Mouse (Mus musculus) NIH3T3 (cell line): ENCODE measurements around the gene Ap5s1.

Experiments used
- DNase-seq: peaks from one replicate; pipeline ENCODE4 v3.0.0-alpha.2; 2012; ENCODE audit warnings: low read depth

Gene Ap5s1

GRCm38 (mm10) chr2:131206778-131207177, at the start of gene Ap5s1:
Gene Ap5s1 (plus strand): TSS chr2:131207078.
- DNase-seq = no peak

- DNase-seq = peak; percentile 64
Observed at GRCm38 (mm10) chr2:131159491-131159910, 47.4 kb upstream of the Ap5s1 start.

- DNase-seq = peak; percentile 99
Observed at GRCm38 (mm10) chr2:131159938-131160581, 46.8 kb upstream of the Ap5s1 start, which contains the start of gene 1700037H04Rik. Gene 1700037H04Rik (minus strand): TSS chr2:131160081.

- peak; percentile 80 for DNase-seq
Observed at GRCm38 (mm10) chr2:131160671-131161111, 46.2 kb upstream of the Ap5s1 start.

- no peak for DNase-seq
Observed at GRCm38 (mm10) chr2:131163924-131164323, 43.0 kb upstream of the Ap5s1 start.

- no peak for DNase-seq
Observed at GRCm38 (mm10) chr2:131166172-131166571, 40.7 kb upstream of the Ap5s1 start.

GRCm38 (mm10) chr2:131167984-131168383, 38.9 kb upstream of the Ap5s1 start:
- no peak for DNase-seq

- no peak for DNase-seq
Observed at GRCm38 (mm10) chr2:131168914-131169313, 38.0 kb upstream of the Ap5s1 start.

GRCm38 (mm10) chr2:131170936-131171335, 35.9 kb upstream of the Ap5s1 start:
- no peak for DNase-seq

- no peak for DNase-seq
Observed at GRCm38 (mm10) chr2:131171401-131172104, 35.3 kb upstream of the Ap5s1 start.

- DNase-seq = no peak
Observed at GRCm38 (mm10) chr2:131172322-131172721, 34.6 kb upstream of the Ap5s1 start.

GRCm38 (mm10) chr2:131174700-131175099, 32.2 kb upstream of the Ap5s1 start:
- DNase-seq = peak; percentile 87

GRCm38 (mm10) chr2:131175286-131175944, 31.5 kb upstream of the Ap5s1 start:
- no peak for DNase-seq

- no peak for DNase-seq
Observed at GRCm38 (mm10) chr2:131175945-131176309, 31.0 kb upstream of the Ap5s1 start.

- DNase-seq = no peak
Observed at GRCm38 (mm10) chr2:131176491-131176890, 30.4 kb upstream of the Ap5s1 start.

- DNase-seq = no peak
Observed at GRCm38 (mm10) chr2:131177932-131178331, 28.9 kb upstream of the Ap5s1 start.

- DNase-seq = peak; percentile 46
Observed at GRCm38 (mm10) chr2:131178828-131179245, 28.0 kb upstream of the Ap5s1 start.

GRCm38 (mm10) chr2:131179246-131179886, 27.5 kb upstream of the Ap5s1 start:
- peak; percentile 81 for DNase-seq

GRCm38 (mm10) chr2:131179990-131180587, 26.8 kb upstream of the Ap5s1 start, which contains the start of gene Cenpb:
Gene Cenpb (minus strand): TSS chr2:131180067.
- DNase-seq = peak; percentile 91

GRCm38 (mm10) chr2:131186343-131186742, 20.5 kb upstream of the Ap5s1 start:
- no peak for DNase-seq

- DNase-seq = peak; percentile 94
Observed at GRCm38 (mm10) chr2:131186771-131187601, 19.9 kb upstream of the Ap5s1 start, which contains the start of the genes Cdc25b and Spef1. Gene Cdc25b (plus strand): TSS chr2:131186949. Gene Spef1 (minus strand): TSS chr2:131187282.
